Mouse (Mus musculus): ENCODE data around the gene Rbfox1.

Gene Rbfox1

DNA sequence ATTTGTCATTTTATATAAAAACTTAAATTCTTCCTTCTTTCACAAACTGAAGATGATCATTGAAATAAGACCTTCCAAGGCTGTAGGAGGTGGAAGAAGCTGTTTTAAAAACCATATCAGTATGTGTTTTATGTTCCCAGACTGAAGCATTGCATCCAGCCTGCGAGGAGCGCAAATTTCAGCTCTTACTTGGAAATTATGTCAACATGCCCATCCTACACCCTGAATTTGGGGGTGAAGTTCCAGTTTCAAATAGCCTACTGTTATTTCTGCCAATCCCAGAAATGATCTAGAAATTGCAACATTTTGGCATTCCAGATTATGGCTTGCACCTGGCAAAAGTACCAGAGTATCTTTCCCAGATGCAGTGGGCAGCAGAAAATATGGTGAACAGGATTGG lies 1290.8 kb downstream of the Rbfox1 start:
- no peak for DNase-seq

DNA sequence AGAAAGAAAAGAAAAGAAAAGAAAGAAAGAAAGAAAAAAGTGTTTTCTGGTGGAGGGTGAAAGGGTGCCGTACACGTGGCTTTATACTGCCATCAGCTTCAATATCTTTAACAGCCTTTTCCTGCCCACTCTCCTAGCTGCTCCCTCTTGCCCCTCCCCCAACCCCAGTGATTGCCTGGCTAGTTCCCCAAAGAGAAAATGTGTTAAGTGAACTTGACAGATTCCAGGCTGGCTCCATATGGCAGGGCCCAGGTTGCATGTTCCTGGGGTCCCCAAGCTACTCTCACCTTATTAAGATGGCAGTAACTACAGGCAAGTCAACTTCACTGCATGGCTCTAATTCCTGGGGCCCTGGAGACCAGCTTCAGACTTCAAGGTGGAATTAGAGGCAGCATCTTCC lies 1302.6 kb downstream of the Rbfox1 start:
- DNase-seq: peak; percentile 63

DNA sequence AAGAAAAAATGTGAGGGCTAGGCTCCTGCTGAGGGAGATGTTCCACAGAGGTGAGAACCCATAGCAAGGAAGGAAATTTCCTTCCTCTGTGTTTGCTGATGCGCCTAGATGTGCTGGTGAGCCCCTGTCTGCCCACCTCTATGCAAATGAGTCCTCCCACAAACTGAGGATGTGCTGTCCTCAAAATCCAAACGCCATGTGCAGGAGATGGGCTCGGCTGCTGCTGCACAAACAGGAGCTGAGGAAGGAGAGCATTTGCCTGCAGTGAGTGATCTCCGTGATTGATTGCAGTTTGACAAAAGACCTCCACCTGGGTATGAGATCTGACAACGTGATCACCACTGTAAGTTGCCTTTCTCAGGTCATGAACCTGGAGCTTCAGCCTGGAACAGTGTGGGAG lies 1308.4 kb downstream of the Rbfox1 start:
- no peak for DNase-seq

DNA sequence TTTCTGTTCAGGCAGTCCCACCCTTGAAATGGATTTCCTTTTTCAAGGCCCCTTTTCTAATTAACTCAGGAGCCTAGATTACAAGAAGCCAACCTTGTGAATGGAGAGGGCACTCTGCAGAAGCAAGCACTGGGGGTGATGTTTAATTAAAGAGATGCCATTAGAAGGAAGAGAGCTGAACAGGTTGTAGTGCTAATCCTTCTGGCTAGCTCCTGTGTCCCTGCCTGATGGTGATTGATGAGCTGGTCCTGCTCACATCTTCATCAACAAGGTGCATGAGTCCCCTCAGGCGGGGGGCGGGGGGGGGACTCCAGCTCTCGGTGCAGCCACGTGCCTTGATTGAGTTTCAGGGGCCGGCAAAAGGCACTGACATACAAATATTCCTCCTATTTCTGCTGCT lies 1312.8 kb downstream of the Rbfox1 start:
- DNase-seq: no peak

DNA sequence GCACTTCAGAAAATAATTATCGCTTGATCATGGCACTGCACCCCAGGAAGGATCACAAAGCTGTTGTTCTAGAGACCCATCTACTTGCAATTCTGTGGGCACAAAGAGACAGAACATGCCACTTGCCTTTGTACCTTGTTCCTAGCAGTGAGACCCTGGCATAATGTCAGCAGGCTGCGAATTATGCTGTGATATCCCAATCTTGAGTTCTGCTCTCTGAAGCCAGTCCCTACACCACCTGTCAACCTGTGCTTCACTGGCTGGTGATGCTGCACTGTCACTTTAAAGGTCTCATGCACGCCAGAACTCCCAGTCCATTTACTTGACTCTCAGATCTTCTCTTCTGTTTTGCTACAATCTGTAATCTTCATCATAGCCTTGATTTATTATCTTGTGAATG lies 1315.1 kb downstream of the Rbfox1 start:
- peak; percentile 43 for DNase-seq

DNA sequence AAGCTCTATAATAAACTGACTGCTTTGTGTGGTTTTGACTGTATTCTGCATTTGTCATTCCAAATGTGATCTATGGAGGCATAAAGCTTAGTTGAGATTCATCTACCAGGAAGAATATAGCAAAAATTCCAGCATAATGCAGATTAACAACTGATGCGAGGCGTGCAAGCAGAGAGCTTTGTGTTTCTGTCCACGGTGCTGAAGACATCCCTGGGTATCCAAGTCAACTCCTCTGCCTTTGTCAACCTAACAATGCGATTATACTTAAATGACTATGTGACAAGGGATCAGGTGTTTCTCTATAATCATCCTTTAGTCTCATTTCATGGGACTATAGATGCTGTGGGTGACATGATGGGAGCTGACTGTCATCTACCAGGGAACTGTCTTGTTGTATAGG lies 1316.7 kb downstream of the Rbfox1 start:
- no peak for DNase-seq

DNA sequence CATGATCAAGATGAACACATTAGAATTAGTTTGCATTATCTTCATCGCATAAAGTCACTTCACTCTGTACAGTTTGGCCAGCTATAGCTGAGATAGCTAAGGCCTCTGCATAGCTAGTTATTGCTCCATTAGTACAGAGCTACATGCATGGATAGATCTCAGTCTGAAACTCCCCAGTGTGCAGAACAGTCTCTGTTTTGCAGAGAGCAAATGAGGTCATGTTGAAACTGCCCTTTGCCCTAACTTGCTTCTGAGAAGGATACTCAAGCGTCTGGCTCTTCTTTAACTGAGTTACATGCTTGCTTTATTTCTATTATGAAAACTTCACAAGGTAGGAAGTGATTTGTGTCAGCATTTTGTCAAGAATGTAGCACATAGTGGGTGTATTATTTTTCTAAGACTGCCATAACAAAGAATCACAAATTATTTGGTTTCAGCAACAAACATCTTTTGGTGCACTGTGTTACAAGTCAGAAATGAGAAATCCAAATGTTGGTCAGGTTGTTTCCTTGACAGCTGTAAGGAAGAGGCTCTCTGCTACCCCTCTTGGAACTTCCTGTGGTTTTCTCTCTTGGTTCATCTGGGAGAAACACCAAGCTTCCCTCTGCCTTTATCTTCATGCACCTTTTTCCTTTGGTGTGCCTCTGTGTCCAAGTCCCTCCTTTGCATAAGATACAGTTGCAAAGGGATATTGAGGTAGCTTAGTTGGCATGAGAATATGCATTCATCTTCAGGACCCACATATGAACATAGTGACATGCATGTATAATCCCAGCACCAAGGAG lies 1321.2 kb downstream of the Rbfox1 start:
- no peak for DNase-seq

DNA sequence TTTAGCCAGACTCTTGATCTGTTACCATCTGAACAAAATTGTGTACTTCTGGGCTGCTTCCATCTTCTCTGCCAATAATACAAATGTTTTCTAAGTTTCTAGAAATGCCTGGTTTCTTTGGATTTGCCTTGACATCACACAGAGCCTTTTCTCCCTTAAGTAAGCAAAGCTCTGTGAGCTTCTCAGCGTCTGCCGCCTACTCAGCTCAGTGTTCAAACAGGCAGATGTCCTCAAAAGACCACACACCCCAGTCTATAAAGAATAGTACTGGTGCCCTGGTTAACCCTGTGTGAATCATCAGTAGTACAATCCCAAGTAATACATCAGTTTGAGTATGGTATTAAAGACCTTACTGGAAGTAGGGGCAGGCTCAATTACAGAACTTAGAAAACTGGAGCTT lies 1322.4 kb downstream of the Rbfox1 start:
- DNase-seq: no peak

DNA sequence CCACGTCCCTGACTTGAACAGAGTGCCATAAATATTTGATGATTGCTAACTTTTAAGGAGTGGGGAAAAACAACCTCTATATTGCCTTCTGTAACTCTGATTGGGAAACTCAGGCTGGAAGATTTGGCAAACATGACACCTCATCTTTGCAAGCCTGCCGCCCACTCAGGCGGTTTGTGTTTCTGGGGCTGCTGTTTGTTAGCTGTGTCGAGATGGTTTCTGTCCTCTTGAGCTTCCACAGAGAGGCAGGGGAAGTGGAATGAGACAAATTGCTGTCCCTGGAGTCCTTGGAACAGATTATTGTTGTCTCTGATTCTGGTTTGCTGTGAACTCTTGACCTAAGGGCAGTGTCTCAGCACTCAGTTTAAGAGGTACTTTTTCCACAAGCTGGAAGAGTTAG lies 1327.6 kb downstream of the Rbfox1 start:
- DNase-seq: no peak

DNA sequence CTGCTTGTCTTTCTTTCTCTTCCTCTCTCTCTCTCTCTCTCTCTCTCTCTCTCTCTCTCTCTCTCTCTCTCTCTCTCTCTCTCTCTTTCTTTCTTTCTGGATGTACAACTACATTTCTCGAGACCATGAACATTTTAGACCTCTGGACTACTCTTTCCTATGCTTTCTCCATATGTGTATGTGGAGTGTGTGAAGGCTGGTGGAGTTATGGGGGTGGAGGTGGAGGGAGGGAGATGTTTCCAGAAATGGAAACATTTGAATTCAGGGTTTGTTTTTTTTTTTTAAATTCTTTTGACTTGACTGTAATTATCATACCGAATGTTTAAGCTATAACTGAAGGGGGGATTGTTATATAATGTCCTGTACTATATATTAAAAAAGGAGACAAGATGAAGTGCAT lies 1338.1 kb downstream of the Rbfox1 start:
- DNase-seq: no peak

DNA sequence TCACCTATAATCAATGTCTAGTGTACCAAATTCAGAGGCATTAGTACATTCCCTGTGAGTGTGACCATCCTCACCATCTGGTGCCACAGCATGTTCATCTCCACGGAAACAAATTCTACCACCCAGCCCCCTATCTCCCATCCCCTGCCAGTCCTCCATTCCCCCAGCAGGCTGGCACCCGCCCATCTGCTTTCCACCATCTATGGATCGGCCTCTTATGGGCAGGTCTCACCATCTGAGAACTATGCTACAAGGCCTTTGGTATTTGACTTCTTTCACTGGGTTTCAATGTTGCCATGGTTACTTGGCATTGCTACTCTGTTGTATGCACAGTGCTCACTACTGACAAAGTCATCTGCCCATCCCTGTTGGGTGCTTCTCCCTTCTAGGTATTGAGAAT lies 1340.8 kb downstream of the Rbfox1 start:
- peak; percentile 50 for DNase-seq

DNA sequence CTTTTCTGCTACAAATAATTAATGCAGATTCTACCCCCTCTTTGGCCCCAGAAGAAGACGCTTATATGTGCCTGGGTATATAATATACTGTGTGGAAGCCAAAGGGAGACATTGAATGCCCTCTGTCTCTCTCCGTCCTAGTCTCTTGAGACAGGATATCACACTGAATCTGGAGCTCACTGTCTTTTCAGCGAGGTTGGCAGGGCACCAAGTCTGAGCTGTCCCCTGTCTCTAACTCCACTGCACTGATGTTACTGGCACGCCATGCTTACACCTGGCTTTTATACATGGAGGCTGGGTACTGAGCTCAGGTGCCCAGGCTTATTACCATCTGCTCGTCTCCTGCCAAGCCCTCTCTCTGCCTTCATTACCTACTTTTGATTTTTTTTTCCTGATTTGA lies 1343.1 kb downstream of the Rbfox1 start:
- peak; percentile 22 for DNase-seq

DNA sequence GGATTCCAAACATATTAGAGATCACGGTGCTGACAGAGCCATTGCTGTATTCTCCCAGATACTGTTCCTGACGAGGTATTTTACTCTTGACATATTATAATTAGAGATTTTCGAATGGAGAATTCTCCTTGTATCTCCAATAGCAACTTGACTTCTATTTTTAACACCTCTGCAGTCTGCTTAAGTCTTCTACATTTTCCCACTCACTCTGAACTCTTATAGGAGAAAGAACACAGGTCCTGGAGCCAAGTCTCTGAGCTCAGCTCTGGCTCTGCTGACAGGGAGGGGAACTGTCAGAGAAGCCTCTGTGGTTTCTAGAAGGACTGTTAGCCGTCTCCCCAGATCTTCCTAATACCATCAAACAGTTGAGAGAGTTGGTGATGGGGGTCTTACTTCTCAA lies 1344.1 kb downstream of the Rbfox1 start:
- DNase-seq: no peak

DNA sequence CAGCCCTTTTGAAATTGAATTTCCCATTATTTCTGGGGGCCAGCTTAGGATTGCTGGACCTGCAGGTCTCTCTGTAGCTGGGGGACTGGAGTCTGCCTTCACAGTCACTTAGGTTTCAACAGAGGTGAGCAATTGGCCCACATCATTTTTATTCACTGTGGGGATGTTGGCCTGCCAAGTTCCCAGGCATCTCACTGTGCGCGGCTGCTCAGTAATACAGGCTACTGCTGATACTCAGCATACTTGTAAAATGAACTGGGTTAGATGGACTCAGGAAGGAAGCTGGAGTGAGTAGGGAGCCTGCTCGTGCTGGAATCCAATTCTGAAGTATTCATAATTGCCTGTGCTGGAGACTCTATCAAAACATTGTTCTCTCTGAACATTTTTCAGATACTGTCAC lies 1356.5 kb downstream of the Rbfox1 start:
- DNase-seq: peak; percentile 47

DNA sequence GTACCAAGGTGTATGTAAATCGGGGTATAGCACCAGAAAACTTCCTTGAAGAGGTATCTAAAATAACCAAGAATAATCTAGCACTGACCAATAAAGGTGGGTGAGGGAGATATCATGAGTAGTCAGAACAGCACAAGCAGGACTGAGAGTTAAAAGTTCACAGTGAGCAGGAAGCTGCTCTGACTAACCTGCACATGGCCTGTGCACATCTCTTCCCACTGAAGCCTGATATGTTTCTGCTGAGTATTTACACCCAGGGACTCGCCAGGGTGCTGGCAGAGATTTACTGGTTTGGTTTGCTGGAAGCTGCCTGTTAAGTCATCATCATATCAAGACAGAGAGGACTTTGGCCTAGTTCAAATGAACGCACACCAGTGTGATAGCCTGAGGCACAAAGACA lies 1357.3 kb downstream of the Rbfox1 start:
- DNase-seq: no peak

DNA sequence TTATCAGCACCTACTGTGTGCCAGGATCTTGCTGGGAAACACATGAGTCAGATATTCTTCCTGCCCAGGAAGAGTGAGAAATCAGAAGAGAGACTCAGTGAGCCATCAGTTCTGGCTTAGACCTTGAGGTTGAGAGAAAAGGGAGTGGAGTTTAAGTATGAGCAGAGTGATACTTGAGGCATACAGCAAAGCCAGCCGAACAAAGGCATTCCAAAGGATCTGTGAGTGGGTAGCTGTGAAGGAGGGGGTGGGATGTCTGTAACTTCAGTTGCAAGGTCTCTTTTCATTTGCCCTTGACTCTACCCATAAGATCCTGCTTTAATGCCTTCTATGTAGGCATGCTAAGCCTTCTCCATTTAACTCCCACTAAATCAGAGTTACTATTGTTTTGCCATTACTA lies 1359.2 kb downstream of the Rbfox1 start:
- no peak for DNase-seq

DNA sequence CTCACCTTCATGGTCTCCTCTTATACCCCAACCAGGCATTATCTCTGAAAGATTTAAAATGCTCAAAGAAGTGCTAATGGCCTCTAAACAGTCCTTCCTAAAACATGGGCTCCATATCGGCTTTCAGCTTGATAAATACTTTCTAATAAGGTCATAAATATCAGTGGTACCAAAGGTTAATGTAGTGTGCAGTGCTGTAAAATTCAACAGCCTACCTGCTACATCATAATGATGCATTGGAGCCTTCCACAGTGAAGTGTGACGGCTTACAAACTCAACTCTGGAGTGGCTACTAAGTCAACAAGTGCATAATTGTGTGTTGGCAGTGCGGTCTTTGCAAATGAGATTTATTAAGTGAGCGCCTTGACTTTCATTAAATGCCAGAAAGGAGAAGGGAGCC lies 1366.5 kb downstream of the Rbfox1 start:
- DNase-seq: no peak

DNA sequence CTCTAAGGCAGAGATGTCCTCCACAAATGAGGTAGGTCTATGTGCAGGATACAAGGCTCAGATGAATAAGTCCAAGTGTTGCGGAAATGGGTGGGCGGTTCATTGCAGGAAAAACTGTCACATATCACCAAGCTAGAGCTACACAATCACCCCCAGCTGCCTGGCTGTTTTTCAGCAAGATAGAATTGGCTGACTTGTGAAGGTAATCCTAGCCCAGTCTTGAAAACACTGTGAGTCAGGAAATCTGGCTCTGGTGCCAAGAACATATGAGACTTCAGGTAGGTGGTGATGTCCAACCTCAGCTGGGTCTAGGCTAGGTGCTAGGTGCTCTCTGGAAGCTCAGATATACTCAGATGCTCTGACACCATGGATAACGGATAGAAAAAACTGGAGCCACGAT lies 1372.2 kb downstream of the Rbfox1 start:
- peak; percentile 11 for DNase-seq

DNA sequence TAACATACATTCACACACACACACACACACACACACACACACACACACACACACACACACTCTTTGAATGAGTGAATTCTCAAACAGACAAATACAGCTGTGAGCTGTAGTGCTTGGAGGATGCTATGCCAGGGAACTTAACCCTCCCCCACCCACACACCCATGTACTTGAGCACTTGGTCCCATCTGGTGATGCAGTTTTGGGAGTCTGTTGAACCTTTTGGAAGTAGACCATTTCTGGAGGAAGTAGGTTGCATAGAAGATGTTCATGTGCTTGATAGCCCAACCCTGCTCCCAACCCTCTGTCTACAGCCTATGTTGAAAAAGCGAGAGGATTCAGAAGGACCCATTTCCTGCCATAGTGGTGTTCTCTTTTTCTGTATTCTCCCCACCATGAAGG lies 1378.1 kb downstream of the Rbfox1 start:
- no peak for DNase-seq

DNA sequence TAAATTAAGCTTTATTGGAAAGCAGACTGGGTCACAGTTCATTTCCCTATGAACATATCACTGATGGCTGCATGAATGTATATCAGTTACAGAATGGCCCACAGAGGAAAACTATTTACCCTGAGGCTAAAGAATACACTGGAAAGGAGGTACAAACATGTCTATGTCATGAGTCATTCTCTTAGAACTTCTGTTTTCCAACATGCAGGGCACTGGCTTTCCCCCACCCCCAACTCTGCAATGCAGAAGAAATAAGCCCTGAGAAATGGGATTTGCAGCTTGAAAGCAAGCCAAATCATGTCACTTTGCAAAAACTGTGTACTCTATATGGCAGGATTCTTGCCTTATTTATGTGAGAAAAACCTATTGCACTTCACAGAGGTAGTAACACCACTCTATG lies 1380.6 kb downstream of the Rbfox1 start:
- DNase-seq: no peak

DNA sequence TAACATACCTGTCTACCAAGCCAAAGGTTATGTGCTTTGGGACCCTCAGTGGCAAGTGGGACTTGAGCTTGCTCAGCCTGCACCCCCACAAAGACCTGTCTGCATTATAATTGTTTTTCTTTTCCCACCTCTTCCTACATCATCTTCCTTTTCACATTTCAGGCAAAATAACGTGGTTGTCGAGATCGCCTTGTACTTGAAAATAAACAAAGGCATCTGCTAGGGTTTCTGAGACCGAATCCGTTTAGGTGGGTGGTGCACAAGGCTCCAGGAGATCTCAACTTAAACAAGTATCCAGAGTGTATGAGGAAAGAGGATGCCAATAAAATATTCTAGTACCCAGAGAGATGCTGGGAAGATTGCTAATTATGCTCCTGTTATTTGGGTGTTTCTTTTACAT lies 1390.3 kb downstream of the Rbfox1 start:
- no peak for DNase-seq

DNA sequence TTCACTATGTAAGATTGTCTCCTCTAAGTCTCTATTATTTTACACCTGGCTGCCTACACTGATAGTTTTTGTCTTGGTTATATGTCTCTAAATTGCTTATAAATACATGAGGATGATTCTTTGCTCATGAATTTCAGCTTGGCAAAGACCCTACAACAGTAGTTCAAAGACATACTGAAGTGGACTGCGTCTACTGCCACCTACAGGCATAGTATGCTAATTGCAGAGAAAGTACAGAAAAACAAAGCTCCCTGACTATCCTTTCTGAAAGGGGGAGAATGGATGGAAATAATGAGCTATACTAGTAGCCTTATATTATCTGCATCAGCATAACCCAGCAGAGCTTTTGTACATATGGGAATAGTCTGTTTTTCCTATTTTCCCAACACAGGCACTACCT lies 1390.7 kb downstream of the Rbfox1 start:
- DNase-seq: no peak

DNA sequence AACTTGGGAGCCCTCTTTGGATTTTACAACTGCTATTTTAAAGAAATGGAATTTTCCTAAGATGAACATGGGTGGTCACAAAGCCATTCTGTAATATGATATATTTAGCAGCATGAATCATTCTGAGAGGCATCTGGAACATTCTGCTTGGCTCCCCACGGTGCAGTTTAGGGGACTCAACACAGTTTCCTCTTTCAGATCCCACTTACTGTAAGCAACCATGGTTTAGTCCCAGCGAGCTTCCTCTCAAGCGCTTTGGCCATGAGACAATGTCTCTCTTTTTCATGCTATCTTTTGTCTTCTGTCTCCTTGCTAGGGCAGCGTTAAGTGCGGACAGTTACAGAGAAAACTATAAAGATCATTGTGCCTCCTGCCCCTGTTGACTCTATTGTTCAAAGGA lies 1394.4 kb downstream of the Rbfox1 start:
- DNase-seq: peak; percentile 19

DNA sequence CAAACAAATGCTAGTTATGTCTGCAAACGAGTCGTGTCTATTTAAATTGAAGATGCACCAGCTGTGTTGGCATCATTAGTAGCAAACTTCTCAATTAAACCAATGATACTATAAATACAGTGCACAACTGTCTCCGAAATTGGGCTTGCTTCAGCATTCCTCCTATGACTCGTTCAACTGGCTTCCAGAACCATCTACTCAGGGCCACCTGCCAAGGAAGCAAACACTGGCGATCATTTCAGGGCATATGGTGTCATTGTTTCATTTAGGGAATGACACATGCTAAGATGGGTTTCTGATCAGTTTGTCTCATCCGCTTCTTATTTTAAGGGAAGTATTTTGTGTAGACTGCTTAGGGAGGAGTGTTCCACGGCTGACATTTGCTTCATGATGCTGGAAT lies 1397.1 kb downstream of the Rbfox1 start:
- DNase-seq: peak; percentile 62

DNA sequence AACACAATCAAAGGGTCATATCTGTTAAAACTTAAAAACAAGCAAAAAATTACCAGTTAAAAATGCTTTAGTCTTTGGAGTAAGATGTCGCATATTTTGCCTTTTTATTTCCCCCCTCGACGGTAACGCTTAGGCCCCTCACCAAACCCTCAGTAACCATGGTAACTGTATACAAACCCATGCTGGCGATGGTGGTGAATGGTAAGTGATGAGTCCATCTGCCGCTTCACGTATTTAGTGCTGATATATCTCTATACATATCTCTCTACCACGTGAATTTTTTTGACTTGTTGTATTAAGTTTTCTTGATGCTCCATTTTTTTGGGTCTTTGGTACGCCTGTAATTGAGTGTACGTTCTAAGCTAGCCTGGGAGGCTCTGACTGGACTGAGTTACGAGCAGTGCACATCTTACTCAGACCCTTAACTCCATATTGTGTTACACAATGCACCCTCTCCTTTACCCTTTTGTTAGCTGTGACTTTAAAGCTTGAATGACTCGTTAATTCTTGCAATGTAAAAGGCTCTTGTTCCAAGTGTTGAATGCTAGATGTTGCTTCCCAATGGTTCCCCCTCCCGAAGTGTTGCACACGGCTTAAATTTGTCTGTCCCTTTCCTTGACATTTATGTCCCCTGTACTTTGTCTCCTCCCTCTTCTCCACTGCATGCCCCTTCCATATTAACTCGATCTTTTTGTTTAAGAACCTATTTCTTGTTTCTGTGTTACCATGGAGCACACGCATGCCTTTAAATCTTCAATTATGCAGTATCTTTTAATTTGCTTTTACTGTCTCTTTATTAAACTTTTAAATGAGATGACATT lies 1408.0 kb downstream of the Rbfox1 start:
- no peak for DNase-seq

Data from cerebellum, adult 11 months (tissue).